ENCODE assay signal across 16 mouse cellular contexts in genomic region chr2:33630081-33631021, GRCm38 (mm10). TPM values are rescaled to one million over a fixed set of nuclear protein-coding genes. Genes with fewer than 3 reads are reported as not detected.
A peak's percentile ranks its signal among the peaks of the same experiment; 100 is the strongest.
DNase-seq lines count a peak whose midpoint lies in the region; ATAC-seq lines count a peak whose summit lies in the region.
"Had no signal": no experiment of that assay in that cellular context is flagged by ENCODE, and none has a peak within 500 bp of the region (broad histone marks: within the 10 kb centered on the region; RNA-seq: fewer than 3 reads in every experiment).

No protein-coding gene starts in this region.

- H3K4me3 ChIP-seq in forebrain, embryonic 12.5 days (replicated peaks) = peak overlapping the region; percentile 23
- no peak overlapping the region for H3K4me3 ChIP-seq in forebrain, embryonic 16.5 days (replicated peaks; ENCODE audit: low read length)
- H3K4me3 ChIP-seq in hindbrain, embryonic 14.5 days (replicated peaks; ENCODE audit: low read length) = peak overlapping the region; percentile 18; the same call in 1 of the 2 replicates
- no peak overlapping the region for H3K4me3 ChIP-seq in midbrain, embryonic 14.5 days (replicated peaks; ENCODE audit: low read depth, low read length)
- H3K4me3 ChIP-seq: left cerebral cortex, adult 2 months; liver, embryonic 15.5 days had no signal

- H3K36me3 ChIP-seq in forebrain, embryonic 12.5 days (replicated peaks) = no peaks in the 10 kb centered on the region
- H3K36me3 ChIP-seq in forebrain, embryonic 16.5 days (ENCODE audit: control insufficient read depth, insufficient read depth) = no peaks in the 10 kb centered on the region
- H3K36me3 ChIP-seq in hindbrain, embryonic 14.5 days (replicated peaks; ENCODE audit: control insufficient read depth, insufficient read depth) = no peaks in the 10 kb centered on the region
- no peaks in the 10 kb centered on the region for H3K36me3 ChIP-seq in midbrain, embryonic 14.5 days (ENCODE audit: control insufficient read depth, insufficient read depth, low read length)
- H3K36me3 ChIP-seq: liver, embryonic 15.5 days had no signal

- WGBS in forebrain, embryonic 12.5 days = under 1% methylated on average over 34 of the region's 34 CpGs
- under 1% methylated on average over 34 of the region's 34 CpGs for WGBS in forebrain, embryonic 16.5 days
- WGBS in hindbrain, embryonic 14.5 days = 2% methylated on average over 34 of the region's 34 CpGs
- WGBS in midbrain, embryonic 14.5 days = 1% methylated on average over 34 of the region's 34 CpGs

- no peak overlapping the region for H3K27ac ChIP-seq in forebrain, embryonic 12.5 days
- H3K27ac ChIP-seq in forebrain, embryonic 16.5 days (ENCODE audit: low read length) = no peak overlapping the region
- H3K27ac ChIP-seq in hindbrain, embryonic 14.5 days = peak overlapping the region; percentile 74
- H3K27ac ChIP-seq in midbrain, embryonic 14.5 days (replicated peaks; ENCODE audit: low read depth, low read length) = 0 out of 2 replicates have a peak overlapping the region, but pooled peaks have one; percentile 20
- H3K27ac ChIP-seq: left cerebral cortex, adult 2 months; liver, embryonic 15.5 days had no signal

- H3K9ac ChIP-seq in forebrain, embryonic 12.5 days = no peak overlapping the region
- H3K9ac ChIP-seq in forebrain, embryonic 16.5 days (replicated peaks; ENCODE audit: low read depth, low read length) = no peak overlapping the region
- H3K9ac ChIP-seq in hindbrain, embryonic 14.5 days = peak overlapping the region; percentile 44
- no peak overlapping the region; the same call in 1 of the 2 replicates for H3K9ac ChIP-seq in midbrain, embryonic 14.5 days (replicated peaks; ENCODE audit: low read length)
- H3K9ac ChIP-seq: liver, embryonic 15.5 days had no signal

- H3K4me2 ChIP-seq in forebrain, embryonic 12.5 days = peak overlapping the region; percentile 40; the same call in 1 of the 2 replicates
- no peak overlapping the region for H3K4me2 ChIP-seq in forebrain, embryonic 16.5 days (ENCODE audit: low read length)
- H3K4me2 ChIP-seq in hindbrain, embryonic 14.5 days (replicated peaks) = peak overlapping the region; percentile 49
- peak overlapping the region; percentile 44 for H3K4me2 ChIP-seq in midbrain, embryonic 14.5 days (ENCODE audit: low read length)
- H3K4me2 ChIP-seq: liver, embryonic 15.5 days had no signal

- no peaks in the 10 kb centered on the region for H3K9me3 ChIP-seq in forebrain, embryonic 12.5 days
- H3K9me3 ChIP-seq in forebrain, embryonic 16.5 days (ENCODE audit: control insufficient read depth, low read length) = no peaks in the 10 kb centered on the region
- H3K9me3 ChIP-seq in hindbrain, embryonic 14.5 days (ENCODE audit: control insufficient read depth, low read length) = no peaks in the 10 kb centered on the region
- H3K9me3 ChIP-seq in midbrain, embryonic 14.5 days (ENCODE audit: control insufficient read depth, low read length) = no peaks in the 10 kb centered on the region
- H3K9me3 ChIP-seq: liver, embryonic 15.5 days had no signal

- no peak for ATAC-seq in forebrain, embryonic 12.5 days (ENCODE audit: low FRiP score)
- no peak for ATAC-seq in forebrain, embryonic 16.5 days
- no peak for ATAC-seq in hindbrain, embryonic 14.5 days (ENCODE audit: low FRiP score)
- ATAC-seq in midbrain, embryonic 14.5 days (ENCODE audit: low FRiP score, low TSS enrichment) = peak; percentile 47; the same call in 1 of the 2 replicates

- DNase-seq in embryo, embryonic 11 days = peak; percentile 63
- no peak for DNase-seq in hindbrain, embryonic 14.5 days (ENCODE audit: low spot score)
- peak; percentile 71 for DNase-seq in midbrain, embryonic 14.5 days
- DNase-seq in c-Kit-positive CD71-positive TER-119-positive erythroid progenitor cells, embryonic 14.5 days (ENCODE audit: low spot score) = no peak
- no peak for DNase-seq in thymus, postnatal 14 days
- DNase-seq in gastrocnemius, adult 18-20 months (ENCODE audit: low spot score) = no peak
- DNase-seq: gastrocnemius, postnatal 25 days; kidney, adult 8-10 months had no signal

- H3K4me1 ChIP-seq in forebrain, embryonic 12.5 days = peaks cover 43% of the 10 kb centered on the region
- H3K4me1 ChIP-seq in forebrain, embryonic 16.5 days (replicated peaks; ENCODE audit: control insufficient read depth, insufficient read depth, low read length) = peaks cover 4% of the 10 kb centered on the region
- H3K4me1 ChIP-seq in hindbrain, embryonic 14.5 days (replicated peaks; ENCODE audit: control insufficient read depth, insufficient read depth, low read length) = peaks cover 16% of the 10 kb centered on the region
- peaks cover 14% of the 10 kb centered on the region; the same call in 1 of the 2 replicates for H3K4me1 ChIP-seq in midbrain, embryonic 14.5 days (ENCODE audit: control insufficient read depth, insufficient read depth, low read length)
- H3K4me1 ChIP-seq: liver, embryonic 15.5 days had no signal

- H3K27me3 ChIP-seq in forebrain, embryonic 12.5 days = peaks cover 99% of the 10 kb centered on the region
- peaks cover 92% of the 10 kb centered on the region for H3K27me3 ChIP-seq in forebrain, embryonic 16.5 days (replicated peaks; ENCODE audit: control insufficient read depth, insufficient read depth, low read length)
- H3K27me3 ChIP-seq in hindbrain, embryonic 14.5 days (ENCODE audit: control insufficient read depth, insufficient read depth, low read length) = peaks cover 92% of the 10 kb centered on the region
- H3K27me3 ChIP-seq in midbrain, embryonic 14.5 days (ENCODE audit: control insufficient read depth, insufficient read depth, low read length) = peaks cover 93% of the 10 kb centered on the region

RNA-seq across cellular contexts. Expression of gene Lmx1b, which starts 10.0 kb away (rescaled TPM):
- 0.84 and 0.91 TPM in 2 replicates for polyA plus RNA-seq in forebrain, embryonic 12.5 days (2016; fragmentation: Nextera tagmentation; extraction: Ambion mirVana)
- not detected in 2 replicates for polyA plus RNA-seq in forebrain, embryonic 16.5 days (2015; fragmentation: Nextera tagmentation; extraction: Ambion mirVana)
- 6.7 and 8.7 TPM in 2 replicates for polyA plus RNA-seq in hindbrain, embryonic 14.5 days (2014; fragmentation: Nextera tagmentation; extraction: Ambion mirVana)
- polyA plus RNA-seq in midbrain, embryonic 14.5 days (2014; fragmentation: Nextera tagmentation; extraction: Ambion mirVana) = 1.7 and 2.3 TPM in 2 replicates
- under 1 TPM; 0.05 to 0.21 TPM for total RNA-seq in gastrocnemius, adult 18-20 months (2021)
- total RNA-seq: adrenal gland, adult 18-20 months; MEL had no signal
- polyA plus RNA-seq: heart, embryonic 16.5 days; liver, embryonic 15.5 days; spleen, adult 2 months had no signal

Comparison
In these comparisons a context has a peak if more than half of its experiments do, and no peak if none do; other contexts are left out.
1. H3K4me3 ChIP-seq: peak in forebrain, embryonic 12.5 days (single experiment) and hindbrain, embryonic 14.5 days (single experiment); none in forebrain, embryonic 16.5 days (single experiment) and midbrain, embryonic 14.5 days (single experiment).
2. H3K27ac ChIP-seq: peak in hindbrain, embryonic 14.5 days (single experiment) and midbrain, embryonic 14.5 days (single experiment); none in forebrain, embryonic 12.5 days (single experiment) and forebrain, embryonic 16.5 days (single experiment).
3. DNase-seq: peak in embryo, embryonic 11 days (single experiment) and midbrain, embryonic 14.5 days (single experiment); none in hindbrain, embryonic 14.5 days (single experiment), c-Kit-positive CD71-positive TER-119-positive erythroid progenitor cells, embryonic 14.5 days (single experiment), thymus, postnatal 14 days (single experiment) and gastrocnemius, adult 18-20 months (single experiment).